Mouse (Mus musculus) cerebellum, adult (tissue): Measurements from ENCODE around the gene Cyp46a1.

Experiments
- ATAC-seq: cut with Nextera tagmentation; 2 replicates; pipeline ENCODE4 v1.9.2; 2017; ENCODE audit warnings: mild to moderate bottlenecking, moderate library complexity, mixed read lengths; ENCODE audit not compliant: insufficient number of reproducible peaks, low FRiP score, low TSS enrichment

Cyp46a1 gene

GRCm38 (mm10) chr12:108354284-108354683 lies 20.1 kb downstream of the Cyp46a1 start:
- peak; percentile 61 for ATAC-seq

GRCm38 (mm10) chr12:108355271-108355670 lies 21.1 kb downstream of the Cyp46a1 start:
- peak; percentile 67 for ATAC-seq

GRCm38 (mm10) chr12:108355986-108356385 lies 21.8 kb downstream of the Cyp46a1 start:
- ATAC-seq, result no peak

- ATAC-seq, result peak; percentile 86
Measured at GRCm38 (mm10) chr12:108363796-108364195, 29.6 kb downstream of the Cyp46a1 start.

GRCm38 (mm10) chr12:108365340-108365739 lies 31.2 kb downstream of the Cyp46a1 start:
- ATAC-seq, result no peak

GRCm38 (mm10) chr12:108365868-108366267 lies 31.7 kb downstream of the Cyp46a1 start:
- ATAC-seq, result no peak

GRCm38 (mm10) chr12:108367909-108368308 lies 33.7 kb downstream of the Cyp46a1 start:
- ATAC-seq, result 0 out of 2 replicates have a peak, but pooled peaks have one; percentile 16

GRCm38 (mm10) chr12:108368921-108369320 lies 34.7 kb downstream of the Cyp46a1 start:
- no peak for ATAC-seq

- no peak for ATAC-seq
Measured at GRCm38 (mm10) chr12:108370596-108371428, 36.6 kb downstream of the Cyp46a1 start, which contains the start of gene Eml1. Eml1 (plus strand) TSS chr12:108370957.

GRCm38 (mm10) chr12:108371429-108371765 lies 37.2 kb downstream of the Cyp46a1 start:
- no peak for ATAC-seq

GRCm38 (mm10) chr12:108372241-108372640 lies 38.1 kb downstream of the Cyp46a1 start:
- ATAC-seq, result peak; percentile 77

- no peak for ATAC-seq
Measured at GRCm38 (mm10) chr12:108373611-108374010, 39.4 kb downstream of the Cyp46a1 start.

- no peak for ATAC-seq
Measured at GRCm38 (mm10) chr12:108374689-108375088, 40.5 kb downstream of the Cyp46a1 start.

GRCm38 (mm10) chr12:108378379-108379133 lies 44.4 kb downstream of the Cyp46a1 start:
- no peak for ATAC-seq

GRCm38 (mm10) chr12:108386476-108387232 lies 52.5 kb downstream of the Cyp46a1 start:
- no peak for ATAC-seq

GRCm38 (mm10) chr12:108389718-108390117 lies 55.5 kb downstream of the Cyp46a1 start:
- no peak for ATAC-seq

- 0 out of 2 replicates have a peak, but pooled peaks have one; percentile 31 for ATAC-seq
Measured at GRCm38 (mm10) chr12:108392254-108393044, 58.3 kb downstream of the Cyp46a1 start.

- no peak for ATAC-seq
Measured at GRCm38 (mm10) chr12:108393082-108393481, 58.9 kb downstream of the Cyp46a1 start.

- no peak for ATAC-seq
Measured at GRCm38 (mm10) chr12:108393637-108394036, 59.5 kb downstream of the Cyp46a1 start.
